Mouse (Mus musculus) adrenal gland, adult 2 months (tissue): ENCODE measurements around the gene Oxct1. TPM values are rescaled to one million over a fixed set of nuclear protein-coding genes. Genes with fewer than 3 reads are reported as not detected.

Experiments
- DNase-seq: peaks from one replicate; pipeline ENCODE4 v3.0.0; 2021
- long read RNA-seq: library from polyadenylated mRNA; stranded (forward); transcript quantifications from one replicate; pipeline ENCODE4 v2.0.0, GENCODE M21; 2021
- polyA plus RNA-seq: library from polyadenylated mRNA; depleted of rRNA; stranded (reverse); fragments of >200 nt; gene quantifications from 2 replicates; pipeline ENCODE4 v1.2.3, GENCODE M21; 2012; rRNA removed
- total RNA-seq, 2 experiments: library from RNA; stranded (reverse); gene quantifications; 2 replicates each; pipeline ENCODE4 v1.2.3; 2021

The Oxct1 gene
- total RNA-seq (100 to 1,000 TPM; 203 to 209 TPM), polyA plus RNA-seq (77.9 and 85.9 TPM in 2 replicates)
- long read RNA-seq, transcript Oxct1-201 (17 exons, 3,527 nt) = major isoform, 157 of 180 reads
- long read RNA-seq, partial matches to known transcripts = 10 of 180 reads
- long read RNA-seq, other reads (novel, unspliced or antisense) = 11 of 180 reads

GRCm38 (mm10) chr15:4026231-4026773 lies at the start of gene Oxct1:
TSS of gene Oxct1 (plus strand) at chr15:4026383.
- peak; percentile 94 for DNase-seq

- DNase-seq = no peak
Observed at GRCm38 (mm10) chr15:3978279-3978678, 47.9 kb upstream of the Oxct1 start.

- peak; percentile 96 for DNase-seq
Observed at GRCm38 (mm10) chr15:3979061-3979848, 46.9 kb upstream of the Oxct1 start, which contains the start of gene Fbxo4. TSS of gene Fbxo4 (minus strand) at chr15:3979573.

- DNase-seq = no peak
Observed at GRCm38 (mm10) chr15:3979871-3980270, 46.3 kb upstream of the Oxct1 start.

- DNase-seq = no peak
Observed at GRCm38 (mm10) chr15:3982732-3983131, 43.5 kb upstream of the Oxct1 start.

GRCm38 (mm10) chr15:3984876-3985275 lies 41.3 kb upstream of the Oxct1 start:
- peak; percentile 73 for DNase-seq

GRCm38 (mm10) chr15:3987981-3988380 lies 38.2 kb upstream of the Oxct1 start:
- DNase-seq = no peak

- no peak for DNase-seq
Observed at GRCm38 (mm10) chr15:3994852-3995447, 31.2 kb upstream of the Oxct1 start.

GRCm38 (mm10) chr15:3995448-3996266 lies 30.5 kb upstream of the Oxct1 start, which contains the start of gene AW549877:
TSS of gene AW549877 (minus strand) at chr15:3995744.
- DNase-seq = peak; percentile 100

GRCm38 (mm10) chr15:3996267-3997010 lies 29.7 kb upstream of the Oxct1 start:
- DNase-seq = no peak

GRCm38 (mm10) chr15:3999144-3999543 lies 27.0 kb upstream of the Oxct1 start:
- DNase-seq = no peak

- no peak for DNase-seq
Observed at GRCm38 (mm10) chr15:4000536-4000935, 25.6 kb upstream of the Oxct1 start.

GRCm38 (mm10) chr15:4013873-4014272 lies 12.3 kb upstream of the Oxct1 start:
- DNase-seq = no peak

GRCm38 (mm10) chr15:4020711-4021110 lies 5.5 kb upstream of the Oxct1 start:
- no peak for DNase-seq

GRCm38 (mm10) chr15:4023747-4024146 lies 2.4 kb upstream of the Oxct1 start:
- DNase-seq = no peak

- DNase-seq = no peak
Observed at GRCm38 (mm10) chr15:4024726-4025507, 1.3 kb upstream of the Oxct1 start.

- no peak for DNase-seq
Observed at GRCm38 (mm10) chr15:4025508-4025904, 677 bp upstream of the Oxct1 start.

GRCm38 (mm10) chr15:4026831-4027584 lies 825 bp downstream of the Oxct1 start:
- peak; percentile 91 for DNase-seq

GRCm38 (mm10) chr15:4027671-4028410 lies 1.7 kb downstream of the Oxct1 start:
- no peak for DNase-seq
